Mouse (Mus musculus): Measurements from ENCODE around the gene Tox3.

The Tox3 gene

GRCm38 (mm10) chr8:90244458-90245145 lies 103.5 kb downstream of the Tox3 start:
- DNase-seq (ENCODE audit: inconsistent ontology term) = peak; percentile 94

- no peak for DNase-seq (ENCODE audit: inconsistent ontology term)
These were observed 104.2 kb downstream of the Tox3 start for GRCm38 (mm10) chr8:90243957-90244356.

GRCm38 (mm10) chr8:90242351-90242750 lies 105.8 kb downstream of the Tox3 start:
- no peak for DNase-seq (ENCODE audit: inconsistent ontology term)

GRCm38 (mm10) chr8:90241461-90241860 lies 106.7 kb downstream of the Tox3 start:
- DNase-seq (ENCODE audit: inconsistent ontology term) = no peak

- peak; percentile 96 for DNase-seq (ENCODE audit: inconsistent ontology term)
These were observed 115.6 kb downstream of the Tox3 start for GRCm38 (mm10) chr8:90232501-90232900.

GRCm38 (mm10) chr8:90224172-90224571 lies 124.0 kb downstream of the Tox3 start:
- DNase-seq (ENCODE audit: inconsistent ontology term) = no peak

- peak; percentile 66 for DNase-seq (ENCODE audit: inconsistent ontology term)
These were observed 138.8 kb downstream of the Tox3 start for GRCm38 (mm10) chr8:90209105-90210037.

Measured in Muller cell, postnatal 12 days (primary cell).